Mouse (Mus musculus): ENCODE results near the gene Tmx4.

GRCm38 (mm10) chr2:134682326-134682725 lies 38.4 kb upstream of the Tmx4 start:
- TF ChIP-seq CTCF (IDR thresholded peaks at IDR 0.05; ENCODE audit: extremely low read depth, insufficient read length, insufficient replicate concordance, low read depth, low read length) (no peak), POLR2A (IDR thresholded peaks at IDR 0.05; ENCODE audit: low read depth, low read length) (no peak)

Data from small intestine, adult 2 months (tissue).